Mouse (Mus musculus) cerebellum, adult 2 months (tissue): ENCODE measurements at regions not wholly inside any gene's neighbourhood (a gene's known extent, or its start where the extent isn't known, plus 50 kb on each side); places are given as distances from the start of the nearest gene placed in this dataset.

Experiments used
- DNase-seq, 2 experiments: peaks; one replicate each; pipeline ENCODE4 v3.0.0; 2021
- H3K27ac ChIP-seq: fragments of 200-500 bp; 2 replicates; pipeline ENCODE4 v1.5.1; 2012; ENCODE audit warnings: low read length, control low read depth, inconsistent platforms; ENCODE audit not compliant: insufficient read depth
- H3K27me3 ChIP-seq: fragments of 200-500 bp; 2 replicates; pipeline ENCODE4 v1.6.1; 2012; ENCODE audit warnings: inconsistent platforms, mild to moderate bottlenecking, low read length, moderate library complexity; ENCODE audit not compliant: control insufficient read depth, insufficient read depth
- H3K4me1 ChIP-seq: fragments of 200-500 bp; 2 replicates; pipeline ENCODE4 v1.6.1; 2011; ENCODE audit warnings: low read length; ENCODE audit not compliant: control insufficient read depth, insufficient read depth
- H3K4me3 ChIP-seq: fragments of 200-500 bp; replicated peaks from 2 replicates; pipeline ENCODE3; 2011; ENCODE audit warnings: mild to moderate bottlenecking, low read depth, low read length, control low read depth; ENCODE audit not compliant: insufficient read depth
- CTCF ChIP-seq: fragments of 200-500 bp; IDR thresholded peaks from 2 replicates; pipeline ENCODE4 v1.5.1; 2011; ENCODE audit warnings: low read depth, mild to moderate bottlenecking, control low read depth, low read length, moderate library complexity, borderline replicate concordance; ENCODE audit not compliant: insufficient read depth
- POLR2A ChIP-seq: fragments of 200-500 bp; IDR thresholded peaks from 2 replicates; pipeline ENCODE4 v1.6.1; 2011; ENCODE audit warnings: low read length, control low read depth, borderline replicate concordance; ENCODE audit not compliant: insufficient read depth
- WGBS: fragments of 180-500 bp; shearing (Covaris S2); methylation state at CpG from one replicate; pipeline ENCODE4 v1.1.7; 2018; 5-methylcytosine and 5-hydroxymethylcytosine counted together

DNA sequence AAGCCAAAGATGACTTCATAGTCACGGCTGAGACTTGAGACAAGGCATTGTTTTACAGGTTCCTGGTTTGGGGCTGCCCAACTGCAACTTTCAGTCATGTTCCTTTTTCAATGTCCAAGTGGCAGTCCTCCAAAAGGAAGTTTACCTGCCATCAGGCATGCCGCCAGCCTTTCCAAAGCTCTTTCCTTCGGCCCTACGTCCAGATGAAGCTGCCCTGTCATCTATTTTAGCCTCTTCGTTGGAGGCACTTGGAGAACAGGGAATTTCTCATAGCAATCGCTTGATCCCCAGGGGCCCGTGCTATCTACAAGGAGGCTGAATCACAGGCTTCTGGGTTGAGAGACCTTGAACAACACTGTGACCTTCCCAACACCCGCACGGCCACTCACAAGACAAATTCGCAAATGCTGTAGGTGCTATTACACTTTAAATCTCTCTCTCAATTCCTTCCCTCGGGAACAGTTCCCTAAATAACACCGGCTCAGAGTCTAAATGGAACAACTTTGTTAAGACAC is 468.4 kb downstream of the Efna5 start:
- 62% methylated on average over 12 of the region's 12 CpGs for WGBS
- H3K27ac ChIP-seq: no peak overlapping the region
- no peak for DNase-seq
- TF ChIP-seq POLR2A (no peak), CTCF (no peak)
- no peaks in the 10 kb centered on the region for H3K4me1 ChIP-seq
- H3K27me3 ChIP-seq: no peaks in the 10 kb centered on the region
- no peak overlapping the region for H3K4me3 ChIP-seq

DNA sequence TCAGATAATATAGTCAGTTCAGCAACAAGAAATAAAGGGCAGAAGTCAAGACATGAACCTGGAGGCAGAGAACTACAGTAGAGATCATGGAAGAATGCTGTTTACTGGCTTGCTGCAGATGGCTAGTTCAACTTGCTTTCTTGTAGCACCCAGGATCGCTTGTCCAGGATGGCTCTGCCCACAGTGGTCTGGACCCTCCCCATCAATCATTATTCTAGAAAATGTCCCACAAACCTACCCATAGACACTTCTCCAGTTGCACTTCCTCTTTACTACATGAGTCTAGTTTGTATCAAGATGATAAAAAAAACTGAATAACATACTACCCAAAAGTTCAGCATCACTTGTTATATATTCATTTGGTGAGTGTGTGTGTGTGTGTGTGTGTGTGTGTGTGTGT is 477.4 kb downstream of the Efna5 start:
- Histone ChIP-seq H3K4me3 (no peak overlapping the region), H3K27ac (no peak overlapping the region), H3K4me1 (no peaks in the 10 kb centered on the region), H3K27me3 (no peaks in the 10 kb centered on the region)
- TF ChIP-seq POLR2A (no peak), CTCF (no peak)
- no peak for DNase-seq
- 91% methylated on average over 1 of the region's 1 CpGs for WGBS

- DNase-seq: no peak
- WGBS: 90% methylated on average over 8 of the region's 8 CpGs
- Histone ChIP-seq H3K4me1 (no peaks in the 10 kb centered on the region), H3K27me3 (no peaks in the 10 kb centered on the region), H3K27ac (no peak overlapping the region), H3K4me3 (no peak overlapping the region)
- TF ChIP-seq POLR2A (no peak), CTCF (no peak)
These were observed 487.6 kb downstream of the Efna5 start for GRCm38 (mm10) chr17:62393355-62394006.

GRCm38 (mm10) chr17:62384053-62384452 is 497.1 kb downstream of the Efna5 start:
- Histone ChIP-seq H3K27me3 (no peaks in the 10 kb centered on the region), H3K4me1 (no peaks in the 10 kb centered on the region), H3K27ac (no peak overlapping the region), H3K4me3 (no peak overlapping the region)
- TF ChIP-seq POLR2A: no peak
- no peak for TF ChIP-seq CTCF
- no peak for DNase-seq
- WGBS: 87% methylated on average over 16 of the region's 16 CpGs

DNA sequence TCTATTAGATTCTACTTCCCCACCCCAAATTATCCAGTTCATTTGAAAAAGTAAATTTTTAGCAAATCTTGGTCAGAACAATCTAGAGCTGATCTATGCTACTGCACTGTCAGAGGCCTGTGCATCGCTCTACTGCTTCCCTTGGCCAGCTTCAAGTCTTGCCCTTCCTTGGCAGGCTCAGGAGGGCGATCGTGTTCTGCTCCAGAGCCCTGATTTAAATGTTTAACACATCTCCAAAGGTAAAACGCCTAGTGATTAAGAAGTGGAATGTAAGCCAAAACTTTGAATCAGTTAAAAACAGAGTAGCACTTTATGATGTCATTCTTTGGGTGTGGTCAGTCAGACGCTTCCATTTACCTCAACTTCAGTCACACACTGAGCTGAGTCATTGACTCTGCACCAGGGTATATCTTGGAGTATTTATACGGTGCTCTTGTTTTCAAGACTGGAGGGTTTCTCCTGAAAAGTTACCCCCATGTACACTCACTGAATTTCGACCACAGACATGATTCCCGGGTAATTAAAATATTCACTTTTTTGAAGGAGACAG is 502.2 kb downstream of the Efna5 start:
- no peak for DNase-seq
- 77% methylated on average over 8 of the region's 8 CpGs for WGBS

DNA sequence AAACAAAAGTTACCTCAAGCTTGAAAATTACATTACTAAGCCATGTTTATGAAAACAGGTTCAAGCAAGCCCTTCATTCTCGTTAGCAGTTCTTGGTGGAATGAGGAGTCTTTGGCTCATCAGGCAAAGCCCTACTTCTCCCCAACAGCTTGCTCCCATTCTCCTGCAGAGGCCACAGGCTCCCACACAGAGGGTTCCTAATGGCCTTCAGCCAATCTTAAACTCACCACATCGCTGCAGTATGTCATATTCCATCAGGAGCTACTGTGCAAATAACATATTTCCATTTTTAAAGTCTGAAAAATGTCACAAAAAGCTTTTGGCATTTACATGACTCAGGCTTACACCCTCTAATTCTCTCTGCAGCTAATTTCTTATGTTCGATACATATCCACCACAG is 512.0 kb downstream of the Efna5 start:
- no peaks in the 10 kb centered on the region for H3K4me1 ChIP-seq
- no peak overlapping the region for H3K27ac ChIP-seq
- DNase-seq: no peak
- TF ChIP-seq POLR2A: no peak
- no peak for TF ChIP-seq CTCF
- no peak overlapping the region for H3K4me3 ChIP-seq
- WGBS: 34% methylated on average over 3 of the region's 3 CpGs
- no peaks in the 10 kb centered on the region; the same call in 1 of the 2 replicates for H3K27me3 ChIP-seq

More for the DNA sequence above, 502.2 kb downstream of the Efna5 start:
- Histone ChIP-seq H3K27me3 (no peaks in the 10 kb centered on the region), H3K27ac (no peak overlapping the region), H3K4me1 (no peaks in the 10 kb centered on the region), H3K4me3 (no peak overlapping the region)
- TF ChIP-seq POLR2A (no peak), CTCF (no peak)

DNA sequence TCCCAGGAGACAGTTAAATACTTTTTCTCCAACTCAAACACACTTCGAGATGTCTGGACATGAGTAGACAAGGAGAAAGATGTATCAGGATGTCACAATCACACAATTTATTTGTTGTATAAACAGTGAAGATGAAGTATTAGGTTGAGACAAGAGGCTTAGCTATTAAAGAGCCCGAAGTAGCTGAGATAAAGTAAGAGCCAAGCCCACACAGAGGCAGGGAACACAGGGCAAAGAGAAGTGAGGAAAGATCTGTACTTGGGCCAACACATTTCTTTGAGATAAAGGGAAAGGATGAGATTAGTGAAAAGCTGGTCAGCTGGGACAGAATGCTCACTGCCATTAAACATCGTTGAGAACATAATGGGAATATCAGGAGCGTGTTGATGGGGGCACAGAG is 513.2 kb downstream of the Efna5 start:
- Histone ChIP-seq H3K27ac (no peak overlapping the region), H3K4me3 (no peak overlapping the region), H3K27me3 (no peaks in the 10 kb centered on the region; the same call in 1 of the 2 replicates), H3K4me1 (no peaks in the 10 kb centered on the region)
- DNase-seq: no peak
- no peak for TF ChIP-seq CTCF
- TF ChIP-seq POLR2A: no peak
- 74% methylated on average over 4 of the region's 4 CpGs for WGBS

GRCm38 (mm10) chr17:62358323-62358722 is 522.8 kb downstream of the Efna5 start:
- DNase-seq: no peak
- Histone ChIP-seq H3K4me1 (no peaks in the 10 kb centered on the region), H3K27ac (no peak overlapping the region), H3K27me3 (no peaks in the 10 kb centered on the region), H3K4me3 (no peak overlapping the region)
- TF ChIP-seq CTCF (no peak), POLR2A (no peak)
